Comparison of ENCODE assay signal across 13 mouse cellular contexts in genomic region chr6:143660837-143661236, GRCm38 (mm10).
"Had no signal": no experiment of that assay in that cellular context is flagged by ENCODE, and none has a peak within 500 bp of the region (broad histone marks: within the 10 kb centered on the region; RNA-seq: fewer than 3 reads in every experiment).

No protein-coding gene starts in this region.

- H3K4me2 ChIP-seq: limb, embryonic 13.5 days; liver, embryonic 15.5 days; neural tube, embryonic 13.5 days had no signal

- H3K9ac ChIP-seq: limb, embryonic 13.5 days; liver, embryonic 15.5 days; neural tube, embryonic 13.5 days had no signal

- H3K27me3 ChIP-seq: limb, embryonic 13.5 days; liver, embryonic 15.5 days; neural tube, embryonic 13.5 days had no signal

- ATAC-seq: lung, postnatal 0 days had no signal

- H3K36me3 ChIP-seq: limb, embryonic 13.5 days; liver, embryonic 15.5 days; midbrain, embryonic 10.5 days; neural tube, embryonic 13.5 days had no signal

- DNase-seq: kidney, adult 18-20 months; kidney, postnatal 10 days; kidney, postnatal 4 days; left cerebral cortex, postnatal 4 days; lung, adult 2 months; midbrain, embryonic 14.5 days; right cerebral cortex, postnatal 14 days; thymus, postnatal 14 days had no signal

- H3K27ac ChIP-seq: limb, embryonic 13.5 days; liver, embryonic 15.5 days; midbrain, embryonic 10.5 days; neural tube, embryonic 13.5 days had no signal

- H3K9me3 ChIP-seq: limb, embryonic 13.5 days; liver, embryonic 15.5 days; midbrain, embryonic 10.5 days; neural tube, embryonic 13.5 days had no signal

- H3K4me3 ChIP-seq: limb, embryonic 13.5 days; liver, embryonic 15.5 days; midbrain, embryonic 10.5 days; neural tube, embryonic 13.5 days had no signal

- H3K4me1 ChIP-seq: liver, embryonic 15.5 days; midbrain, embryonic 10.5 days; neural tube, embryonic 13.5 days had no signal
